Mouse (Mus musculus): ENCODE measurements around the gene Cdr2l. TPM values are rescaled to one million over a fixed set of nuclear protein-coding genes. Genes with fewer than 3 reads are reported as not detected.

Cdr2l gene
- total and polyA plus RNA-seq, 3 experiments: not detected

DNA sequence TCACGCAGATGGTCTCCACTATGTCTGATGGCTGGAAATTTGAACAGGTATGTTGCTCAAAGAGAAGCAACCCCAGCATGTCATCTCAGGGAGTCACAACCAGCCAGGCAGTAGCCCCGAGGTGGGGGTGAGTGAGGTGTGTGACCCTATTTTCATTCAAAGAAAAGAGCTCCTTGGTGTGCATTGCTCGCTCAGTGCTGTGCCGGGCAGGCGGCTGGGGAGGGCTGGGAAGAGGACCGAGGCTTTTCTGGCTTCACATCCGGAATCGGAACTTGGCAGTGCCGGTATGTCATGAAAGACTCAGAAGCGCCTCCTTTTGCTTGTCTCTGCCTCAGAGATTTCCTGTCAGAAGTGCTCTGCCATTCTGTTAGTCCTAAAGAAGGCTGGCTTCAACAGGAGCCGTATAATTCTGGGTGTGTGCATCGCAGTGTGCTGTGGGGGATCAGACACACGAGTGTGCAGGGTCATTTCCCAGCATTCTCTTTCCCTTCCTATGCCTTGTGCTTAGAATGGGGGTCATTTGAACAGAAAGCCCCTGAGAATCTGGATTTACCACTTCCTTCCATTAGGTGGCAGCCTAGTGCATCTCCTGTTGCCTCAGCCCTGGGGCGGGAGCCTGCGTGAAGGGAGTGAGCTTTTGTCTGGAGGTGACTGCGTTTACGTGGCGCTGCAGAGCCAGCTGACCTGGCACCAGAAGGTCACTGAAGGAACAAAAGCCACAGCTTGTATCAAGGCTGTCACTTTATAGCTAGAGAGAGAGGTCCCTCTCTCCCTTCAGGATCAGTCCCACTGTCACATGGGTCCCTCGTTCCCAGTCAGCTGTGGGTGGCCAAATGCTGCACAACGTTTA is 46.0 kb downstream of the Cdr2l start (continued):
- TF ChIP-seq RAD21 (IDR thresholded peaks at IDR 0.05; ENCODE audit: low read depth, low read length) (peak; percentile 70), NELFE (IDR thresholded peaks at IDR 0.05; ENCODE audit: low read depth, low read length) (no peak; the same call in 1 of the 2 replicates), ZNF384 (IDR thresholded peaks at IDR 0.05; ENCODE audit: low read depth, low read length) (no peak), EP300 (IDR thresholded peaks at IDR 0.05; ENCODE audit: low read length) (no peak), MEF2A (IDR thresholded peaks at IDR 0.05; ENCODE audit: borderline replicate concordance, low read depth, low read length) (0 out of 2 replicates have a peak, but pooled peaks have one; percentile 17), RCOR1 (conservative IDR thresholded peaks at IDR 0.05; ENCODE audit: low read depth, low read length) (no peak), CHD1 (IDR thresholded peaks at IDR 0.05; ENCODE audit: low read depth, low read length) (no peak)

DNA sequence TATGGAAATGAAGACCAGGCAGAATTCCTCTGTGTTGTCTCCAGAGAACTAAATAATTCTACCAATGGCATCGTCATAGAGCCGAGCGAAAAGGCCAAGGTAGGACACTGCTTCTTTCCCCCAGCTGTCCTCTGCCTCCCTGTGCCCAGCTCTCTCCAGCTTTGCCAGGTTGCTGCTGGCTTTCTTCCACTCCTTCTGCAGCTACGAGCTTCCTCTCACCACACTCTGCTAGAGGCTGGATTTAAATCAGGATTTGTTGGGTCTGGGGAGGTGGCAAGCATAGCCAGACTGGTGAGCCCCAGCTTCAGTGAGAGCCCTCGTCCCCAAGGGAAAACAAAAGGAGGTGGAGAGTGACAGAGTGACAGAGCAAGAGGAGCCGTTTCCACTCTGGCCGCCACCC is 47.6 kb downstream of the Cdr2l start:
- H3K27me3 ChIP-seq (replicated peaks): no peaks in the 10 kb centered on the region
- no peaks in the 10 kb centered on the region for H3K9me3 ChIP-seq (replicated peaks; ENCODE audit: low read length)
- no peak for TF ChIP-seq MAX (IDR thresholded peaks at IDR 0.05; ENCODE audit: low read length)
- TF ChIP-seq TCF12 (IDR thresholded peaks at IDR 0.05; ENCODE audit: low read depth, low read length): no peak
- H3K4me3 ChIP-seq (replicated peaks in 1 of 3; ENCODE audit: low read depth in 2 of 3, low read length in 2 of 3, poor library complexity in 1 of 3): no peak overlapping the region
- no peak overlapping the region for H3K4me2 ChIP-seq (ENCODE audit: insufficient read depth, low read depth, poor library complexity, severe bottlenecking)
- DNase-seq (ENCODE audit: extremely low read depth): no peak
- no peak overlapping the region for H3K9ac ChIP-seq (ENCODE audit: insufficient read depth, low read depth)
- no peak overlapping the region for H3K27ac ChIP-seq (ENCODE audit: insufficient read depth, low read depth)
- H3K4me1 ChIP-seq (ENCODE audit: control insufficient read depth in 1 of 2, insufficient read depth in 2 of 2): peaks cover 2 to 6% of the 10 kb centered on the region in 2 experiments; a peak in 3 of 4 replicates
- H3K36me3 ChIP-seq (replicated peaks in 1 of 2; ENCODE audit: control insufficient read depth in 1 of 2, insufficient read depth in 1 of 2, low read length in 1 of 2): peaks cover 40 to 88% of the 10 kb centered on the region in 2 experiments
- in situ Hi-C loops (cut with MboI; ENCODE audit: low pct_ligation_motif_present, low pct_unique_long_range_greater_than_20kb, low sequenced_read_pairs) (no loop called here), dilution Hi-C loops (cut with MboI; ENCODE audit: extremely low pct_ligation_motif_present, extremely low pct_unique_long_range_greater_than_20kb, low sequenced_read_pairs) (no loop called here)
- no peaks in the 10 kb centered on the region for H3K79me2 ChIP-seq (replicated peaks; ENCODE audit: control insufficient read depth, extremely low read depth, insufficient read depth, poor library complexity, severe bottlenecking)

GRCm38 (mm10) chr11:115430561-115430960 is 48.8 kb downstream of the Cdr2l start:
- TF ChIP-seq PAX5 (IDR thresholded peaks at IDR 0.05; ENCODE audit: low read length) (no peak), TCF12 (IDR thresholded peaks at IDR 0.05; ENCODE audit: low read depth, low read length) (no peak), ZNF384 (IDR thresholded peaks at IDR 0.05; ENCODE audit: low read depth, low read length) (no peak), CHD2 (IDR thresholded peaks at IDR 0.05; ENCODE audit: low read length) (no peak), MYC (IDR thresholded peaks at IDR 0.05; ENCODE audit: low read depth, low read length) (no peak), ELF1 (IDR thresholded peaks at IDR 0.05; ENCODE audit: low read depth, low read length) (no peak), EP300 (IDR thresholded peaks at IDR 0.05; ENCODE audit: low read length) (no peak), RCOR1 (conservative IDR thresholded peaks at IDR 0.05; ENCODE audit: low read depth, low read length) (no peak), ZKSCAN1 (IDR thresholded peaks at IDR 0.05; ENCODE audit: borderline replicate concordance, low read depth, low read length) (no peak), POLR2AphosphoS2 (IDR thresholded peaks at IDR 0.05; ENCODE audit: low read depth, low read length) (no peak), MAZ (IDR thresholded peaks at IDR 0.05; ENCODE audit: low read depth, low read length) (no peak)
- Histone ChIP-seq H3K27ac (ENCODE audit: insufficient read depth, low read depth) (no peak overlapping the region), H3K4me3 (replicated peaks in 1 of 3; ENCODE audit: low read depth in 2 of 3, low read length in 2 of 3, poor library complexity in 1 of 3) (no peak overlapping the region), H3K79me2 (replicated peaks; ENCODE audit: control insufficient read depth, extremely low read depth, insufficient read depth, poor library complexity, severe bottlenecking) (no peaks in the 10 kb centered on the region), H3K4me1 (ENCODE audit: control insufficient read depth in 1 of 2, insufficient read depth in 2 of 2) (peaks cover 2 to 6% of the 10 kb centered on the region in 2 experiments; a peak in 3 of 4 replicates), H3K4me2 (ENCODE audit: insufficient read depth, low read depth, poor library complexity, severe bottlenecking) (no peak overlapping the region), H3K9ac (ENCODE audit: insufficient read depth, low read depth) (no peak overlapping the region), H3K36me3 (replicated peaks in 1 of 2; ENCODE audit: control insufficient read depth in 1 of 2, insufficient read depth in 1 of 2, low read length in 1 of 2) (peaks cover 40 to 77% of the 10 kb centered on the region in 2 experiments), H3K9me3 (replicated peaks; ENCODE audit: low read length) (no peaks in the 10 kb centered on the region), H3K27me3 (replicated peaks) (no peaks in the 10 kb centered on the region)
- DNase-seq (ENCODE audit: extremely low read depth): no peak
- dilution Hi-C loops (cut with MboI; ENCODE audit: extremely low pct_ligation_motif_present, extremely low pct_unique_long_range_greater_than_20kb, low sequenced_read_pairs) (no loop called here), in situ Hi-C loops (cut with MboI; ENCODE audit: low pct_ligation_motif_present, low pct_unique_long_range_greater_than_20kb, low sequenced_read_pairs) (no loop called here)
